Mouse (Mus musculus) embryonic facial prominence, embryonic 13.5 days (tissue): ENCODE data around the gene Gngt1. TPM values are rescaled to one million over a fixed set of nuclear protein-coding genes. Genes with fewer than 3 reads are reported as not detected.
A peak's percentile ranks its signal among the peaks of the same experiment; 100 is the strongest.

Experiments used
- ATAC-seq: fragments of 200-750 bp; cut with Nextera tagmentation; 2 replicates; pipeline ENCODE4 v1.8.0; 2017; ENCODE audit warnings: low read depth; ENCODE audit not compliant: insufficient number of reproducible peaks, insufficient read depth, low FRiP score, low TSS enrichment
- H3K27ac ChIP-seq: fragments of 300-500 bp; sonication (generic); 2 replicates; pipeline ENCODE4 v1.5.1; 2015; ENCODE audit warnings: moderate library complexity, mild to moderate bottlenecking, inconsistent platforms
- H3K27me3 ChIP-seq: fragments of 300-500 bp; sonication (generic); 2 replicates; pipeline ENCODE4 v1.6.1; 2015; ENCODE audit warnings: mild to moderate bottlenecking, inconsistent platforms
- H3K36me3 ChIP-seq: fragments of 300-500 bp; sonication (generic); 2 replicates; pipeline ENCODE4 v1.6.1; 2015; ENCODE audit warnings: mild to moderate bottlenecking, inconsistent platforms
- H3K4me1 ChIP-seq: fragments of 300-500 bp; sonication (generic); 2 replicates; pipeline ENCODE4 v1.6.1; 2015; ENCODE audit warnings: inconsistent platforms
- H3K4me2 ChIP-seq: fragments of 300-500 bp; sonication (generic); 2 replicates; pipeline ENCODE4 v1.6.1; 2015; ENCODE audit warnings: moderate library complexity, mild to moderate bottlenecking, inconsistent platforms
- H3K4me3 ChIP-seq: fragments of 300-500 bp; sonication (generic); 2 replicates; pipeline ENCODE4 v1.5.1; 2015; ENCODE audit warnings: mild to moderate bottlenecking, inconsistent platforms
- H3K9ac ChIP-seq: fragments of 300-500 bp; sonication (generic); 2 replicates; pipeline ENCODE4 v1.6.1; 2015; ENCODE audit warnings: mild to moderate bottlenecking, inconsistent platforms
- H3K9me3 ChIP-seq: fragments of 300-500 bp; sonication (generic); 2 replicates; pipeline ENCODE4 v1.6.1; 2016; ENCODE audit warnings: inconsistent platforms
- WGBS: fragments of 180-500 bp; shearing (Covaris S2); methylation state at CpG from one replicate; pipeline ENCODE4 v1.1.7; 2015; ENCODE audit warnings: mixed read lengths; 5-methylcytosine and 5-hydroxymethylcytosine counted together
- polyA plus RNA-seq: library from polyadenylated mRNA; unstranded; fragments of >200 nt; fragmentation: Nextera tagmentation; extraction: Ambion mirVana; gene quantifications from 2 replicates; pipeline ENCODE4 v1.2.1, GENCODE M21; 2015

Gngt1 gene
- polyA plus RNA-seq: 0.30 and 0.41 TPM in 2 replicates

GRCm38 (mm10) chr6:3993492-3993891 lies at the start of gene Gngt1:
Gene Gngt1, plus strand, starts transcription at chr6:3993792.
- no peak within 1 kb of the TSS for H3K27ac ChIP-seq
- H3K4me2 ChIP-seq: no peak within 1 kb of the TSS
- no peak within 1 kb of the TSS for H3K4me3 ChIP-seq
- no peak within 1 kb of the TSS for H3K9ac ChIP-seq
- 82% methylated on average over 6 of the region's 6 CpGs for WGBS
- no peaks in the 10 kb centered on the region for H3K4me1 ChIP-seq
- H3K36me3 ChIP-seq: no peaks in the 10 kb centered on the region
- H3K9me3 ChIP-seq: no peaks in the 10 kb centered on the region
- no peaks in the 10 kb centered on the region for H3K27me3 ChIP-seq
- ATAC-seq: no peak

- Histone ChIP-seq H3K36me3 (no peaks in the 10 kb centered on the region), H3K9ac (no peak overlapping the region), H3K27me3 (no peaks in the 10 kb centered on the region), H3K4me1 (no peaks in the 10 kb centered on the region), H3K9me3 (no peaks in the 10 kb centered on the region), H3K4me3 (no peak overlapping the region), H3K27ac (no peak overlapping the region), H3K4me2 (no peak overlapping the region)
- WGBS: 40% methylated on average over 4 of the region's 4 CpGs
- no peak for ATAC-seq
These were observed 38.6 kb upstream of the Gngt1 start for GRCm38 (mm10) chr6:3954969-3955368.

- Histone ChIP-seq H3K27ac (no peak overlapping the region), H3K4me1 (peaks cover 6% of the 10 kb centered on the region; the same call in 1 of the 2 replicates), H3K4me2 (peak overlapping the region; percentile 54), H3K4me3 (peak overlapping the region; percentile 25), H3K36me3 (no peaks in the 10 kb centered on the region), H3K27me3 (peaks cover 14% of the 10 kb centered on the region), H3K9ac (no peak overlapping the region), H3K9me3 (no peaks in the 10 kb centered on the region)
- no peak for ATAC-seq
- 26% methylated on average over 31 of the region's 31 CpGs for WGBS
These were observed 25.6 kb upstream of the Gngt1 start for GRCm38 (mm10) chr6:3967676-3968626.

GRCm38 (mm10) chr6:3973679-3974078 lies 19.9 kb upstream of the Gngt1 start:
- ATAC-seq: no peak
- no peak overlapping the region for H3K4me3 ChIP-seq
- WGBS: 87% methylated on average over 1 of the region's 1 CpGs

GRCm38 (mm10) chr6:3982661-3983284 lies 10.8 kb upstream of the Gngt1 start:
- Histone ChIP-seq H3K27ac (no peak overlapping the region), H3K4me3 (no peak overlapping the region), H3K4me1 (no peaks in the 10 kb centered on the region), H3K9me3 (no peaks in the 10 kb centered on the region), H3K27me3 (no peaks in the 10 kb centered on the region), H3K4me2 (no peak overlapping the region), H3K36me3 (no peaks in the 10 kb centered on the region), H3K9ac (no peak overlapping the region)
- ATAC-seq: no peak
- 75% methylated on average over 5 of the region's 5 CpGs for WGBS

More at GRCm38 (mm10) chr6:3973679-3974078, 19.9 kb upstream of the Gngt1 start:
- peaks cover 3% of the 10 kb centered on the region; the same call in 1 of the 2 replicates for H3K27me3 ChIP-seq
- no peaks in the 10 kb centered on the region for H3K9me3 ChIP-seq
- no peaks in the 10 kb centered on the region for H3K36me3 ChIP-seq
- no peaks in the 10 kb centered on the region for H3K4me1 ChIP-seq
- H3K4me2 ChIP-seq: no peak overlapping the region
- no peak overlapping the region for H3K27ac ChIP-seq
- no peak overlapping the region for H3K9ac ChIP-seq

- no peaks in the 10 kb centered on the region for H3K27me3 ChIP-seq
- H3K9ac ChIP-seq: no peak within 1 kb of the TSS
- no peaks in the 10 kb centered on the region for H3K9me3 ChIP-seq
- H3K36me3 ChIP-seq: no peaks in the 10 kb centered on the region
- H3K4me1 ChIP-seq: no peaks in the 10 kb centered on the region
- no peak for ATAC-seq
- H3K4me2 ChIP-seq: no peak within 1 kb of the TSS
- WGBS: 70% methylated on average over 3 of the region's 3 CpGs
- H3K4me3 ChIP-seq: no peak within 1 kb of the TSS
- H3K27ac ChIP-seq: no peak within 1 kb of the TSS
These were observed 4.8 kb upstream of the Gngt1 start, which contains the start of gene Tfpi2 for GRCm38 (mm10) chr6:3988750-3989149. Gene Tfpi2, minus strand, starts transcription at chr6:3988919.

- Histone ChIP-seq H3K4me3 (no peak overlapping the region), H3K36me3 (no peaks in the 10 kb centered on the region), H3K4me1 (0 out of 2 replicates have a peak, but pooled peaks cover 2% of the 10 kb centered on the region), H3K27me3 (no peaks in the 10 kb centered on the region), H3K4me2 (no peak overlapping the region), H3K9ac (no peak overlapping the region), H3K27ac (no peak overlapping the region), H3K9me3 (no peaks in the 10 kb centered on the region)
- WGBS: 75% methylated on average over 4 of the region's 4 CpGs
- ATAC-seq: no peak
These were observed 4.5 kb downstream of the Gngt1 start for GRCm38 (mm10) chr6:3998089-3998488.

- Histone ChIP-seq H3K9me3 (no peaks in the 10 kb centered on the region), H3K27me3 (no peaks in the 10 kb centered on the region), H3K9ac (no peak overlapping the region), H3K4me3 (no peak overlapping the region), H3K27ac (no peak overlapping the region), H3K36me3 (no peaks in the 10 kb centered on the region), H3K4me1 (0 out of 2 replicates have a peak, but pooled peaks cover 9% of the 10 kb centered on the region), H3K4me2 (no peak overlapping the region)
- WGBS: 69% methylated on average over 6 of the region's 6 CpGs
- no peak for ATAC-seq
These were observed 5.7 kb downstream of the Gngt1 start for GRCm38 (mm10) chr6:3999296-3999695.

- H3K4me3 ChIP-seq: no peak overlapping the region
- ATAC-seq: no peak
- WGBS: 70% methylated on average over 3 of the region's 3 CpGs
- no peaks in the 10 kb centered on the region for H3K36me3 ChIP-seq
- H3K27ac ChIP-seq: no peak overlapping the region
- H3K27me3 ChIP-seq: no peaks in the 10 kb centered on the region
- no peak overlapping the region for H3K9ac ChIP-seq
- H3K4me2 ChIP-seq: no peak overlapping the region
- peaks cover 14% of the 10 kb centered on the region; the same call in 1 of the 2 replicates for H3K4me1 ChIP-seq
- H3K9me3 ChIP-seq: no peaks in the 10 kb centered on the region
These were observed 7.1 kb downstream of the Gngt1 start for GRCm38 (mm10) chr6:4000716-4001115.

GRCm38 (mm10) chr6:4003445-4003844 lies 9.9 kb downstream of the Gngt1 start:
- no peaks in the 10 kb centered on the region for H3K27me3 ChIP-seq
- no peak overlapping the region; the same call in 1 of the 2 replicates for H3K27ac ChIP-seq
- H3K9me3 ChIP-seq: no peaks in the 10 kb centered on the region
- H3K9ac ChIP-seq: peak overlapping the region; percentile 78; the same call in 1 of the 2 replicates
- H3K4me1 ChIP-seq: peaks cover 14% of the 10 kb centered on the region; the same call in 1 of the 2 replicates
- no peaks in the 10 kb centered on the region for H3K36me3 ChIP-seq
- 42% methylated on average over 4 of the region's 4 CpGs for WGBS
- H3K4me2 ChIP-seq: peak overlapping the region; percentile 70
- no peak for ATAC-seq
- peak overlapping the region; percentile 48 for H3K4me3 ChIP-seq

- ATAC-seq: peak; percentile 78
- WGBS: under 1% methylated on average over 19 of the region's 19 CpGs
- Histone ChIP-seq H3K27ac (peak within 1 kb of the TSS; percentile 80), H3K9ac (peak within 1 kb of the TSS; percentile 78), H3K27me3 (no peaks in the 10 kb centered on the region), H3K4me1 (peaks cover 17% of the 10 kb centered on the region; the same call in 1 of the 2 replicates), H3K9me3 (no peaks in the 10 kb centered on the region), H3K36me3 (no peaks in the 10 kb centered on the region), H3K4me3 (peak within 1 kb of the TSS; percentile 48), H3K4me2 (peak within 1 kb of the TSS; percentile 70)
These were observed 10.3 kb downstream of the Gngt1 start, which contains the start of gene Gng11 for GRCm38 (mm10) chr6:4003890-4004306. Gene Gng11, plus strand, starts transcription at chr6:4003904.
